Mouse (Mus musculus): Measurements from ENCODE around the gene Sik3. TPM values are rescaled to one million over a fixed set of nuclear protein-coding genes. Genes with fewer than 3 reads are reported as not detected.

Sik3 gene
- polyA plus RNA-seq, 1 experiment: 13.7 TPM

DNA sequence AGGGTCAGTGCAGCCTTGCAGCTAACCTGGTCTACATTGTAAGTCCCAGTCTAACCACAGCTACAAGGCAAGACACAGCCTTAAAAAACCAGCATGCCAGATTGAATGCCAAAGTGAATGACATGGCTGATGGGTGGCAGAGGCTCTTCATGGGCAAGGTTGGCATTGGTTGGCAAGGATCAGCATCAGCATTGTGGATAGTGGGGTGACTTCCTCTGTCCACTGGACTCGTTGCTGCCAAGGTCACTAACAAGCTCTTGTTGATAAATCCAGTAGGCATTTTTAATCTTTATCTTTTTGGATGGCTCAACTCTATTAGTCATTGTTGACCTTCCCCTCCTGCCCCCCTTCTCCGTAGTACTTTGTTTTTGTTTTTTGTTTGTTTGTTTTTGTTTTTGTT is 187.0 kb downstream of the Sik3 start:
- Histone ChIP-seq H3K27ac (ENCODE audit: insufficient read depth, low read length) (no peak overlapping the region), H3K36me3 (ENCODE audit: control insufficient read depth, insufficient read depth, low read length) (peaks cover 25% of the 10 kb centered on the region), H3K4me3 (ENCODE audit: extremely low read depth, insufficient read depth, insufficient read length) (no peak overlapping the region), H3K4me1 (ENCODE audit: control insufficient read depth, insufficient read depth, insufficient read length) (no peaks in the 10 kb centered on the region), H3K27me3 (ENCODE audit: control insufficient read depth, insufficient read depth, low read length) (no peaks in the 10 kb centered on the region)
- TF ChIP-seq POLR2A (IDR thresholded peaks at IDR 0.05; ENCODE audit: low read depth, low read length): no peak
- no peak for TF ChIP-seq CTCF (IDR thresholded peaks at IDR 0.05; ENCODE audit: extremely low read depth, insufficient read depth, insufficient read length, insufficient replicate concordance)
- 81% methylated on average over 2 of the region's 2 CpGs for WGBS
- DNase-seq (ENCODE audit: low read depth in 1 of 2, low spot score in 2 of 2): no peak

DNA sequence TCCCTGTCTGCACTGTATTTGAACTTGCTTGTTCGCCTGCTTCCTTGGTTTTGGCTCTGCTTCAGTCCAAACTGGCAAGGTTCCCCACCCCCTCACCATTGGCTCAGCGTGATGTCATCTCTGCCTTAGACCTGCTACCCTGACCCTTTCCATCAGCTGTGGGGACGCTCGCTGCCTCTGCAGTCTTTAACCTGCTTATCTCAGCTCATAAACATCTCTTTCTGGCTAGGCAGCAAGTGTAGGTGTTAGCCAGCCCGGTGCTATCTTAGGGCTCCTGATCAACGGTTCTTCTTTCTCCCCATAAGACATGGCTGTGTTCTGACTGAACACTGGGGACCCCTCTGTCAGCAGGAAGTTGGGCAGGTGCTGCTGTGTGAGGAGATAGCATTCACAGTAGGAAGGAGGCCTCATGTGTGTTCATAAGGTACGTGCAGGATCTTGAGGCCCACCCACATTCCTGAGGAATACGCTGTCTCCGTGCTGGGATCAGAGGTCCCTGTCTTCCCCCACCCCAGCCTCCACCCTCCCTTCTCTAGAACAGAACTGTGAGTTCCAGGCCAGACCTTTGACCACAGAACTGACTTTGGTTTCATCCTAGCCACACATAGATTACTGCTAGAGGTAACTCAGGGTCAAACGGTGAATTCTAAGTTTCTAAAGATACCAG is 194.3 kb downstream of the Sik3 start:
- Histone ChIP-seq H3K36me3 (ENCODE audit: control insufficient read depth, insufficient read depth, low read length) (peaks cover 28% of the 10 kb centered on the region), H3K4me3 (ENCODE audit: extremely low read depth, insufficient read depth, insufficient read length) (no peak overlapping the region), H3K4me1 (ENCODE audit: control insufficient read depth, insufficient read depth, insufficient read length) (no peaks in the 10 kb centered on the region), H3K27me3 (ENCODE audit: control insufficient read depth, insufficient read depth, low read length) (no peaks in the 10 kb centered on the region), H3K27ac (ENCODE audit: insufficient read depth, low read length) (no peak overlapping the region)
- DNase-seq (ENCODE audit: low read depth in 1 of 2, low spot score in 2 of 2): no peak
- TF ChIP-seq POLR2A (IDR thresholded peaks at IDR 0.05; ENCODE audit: low read depth, low read length) (no peak), CTCF (IDR thresholded peaks at IDR 0.05; ENCODE audit: extremely low read depth, insufficient read depth, insufficient read length, insufficient replicate concordance) (no peak)
- WGBS: 75% methylated on average over 10 of the region's 10 CpGs

- DNase-seq (ENCODE audit: low read depth in 1 of 2, low spot score in 2 of 2): no peak
- H3K36me3 ChIP-seq (ENCODE audit: control insufficient read depth, insufficient read depth, low read length): peaks cover 32% of the 10 kb centered on the region
- WGBS: 93% methylated on average over 6 of the region's 6 CpGs
- H3K4me1 ChIP-seq (ENCODE audit: control insufficient read depth, insufficient read depth, insufficient read length): no peaks in the 10 kb centered on the region
- no peak for TF ChIP-seq CTCF (IDR thresholded peaks at IDR 0.05; ENCODE audit: extremely low read depth, insufficient read depth, insufficient read length, insufficient replicate concordance)
- no peak for TF ChIP-seq POLR2A (IDR thresholded peaks at IDR 0.05; ENCODE audit: low read depth, low read length)
- H3K27ac ChIP-seq (ENCODE audit: insufficient read depth, low read length): no peak overlapping the region
- no peaks in the 10 kb centered on the region for H3K27me3 ChIP-seq (ENCODE audit: control insufficient read depth, insufficient read depth, low read length)
- H3K4me3 ChIP-seq (ENCODE audit: extremely low read depth, insufficient read depth, insufficient read length): no peak overlapping the region
Measured at GRCm38 (mm10) chr9:46207501-46207869, 194.9 kb downstream of the Sik3 start.

DNA sequence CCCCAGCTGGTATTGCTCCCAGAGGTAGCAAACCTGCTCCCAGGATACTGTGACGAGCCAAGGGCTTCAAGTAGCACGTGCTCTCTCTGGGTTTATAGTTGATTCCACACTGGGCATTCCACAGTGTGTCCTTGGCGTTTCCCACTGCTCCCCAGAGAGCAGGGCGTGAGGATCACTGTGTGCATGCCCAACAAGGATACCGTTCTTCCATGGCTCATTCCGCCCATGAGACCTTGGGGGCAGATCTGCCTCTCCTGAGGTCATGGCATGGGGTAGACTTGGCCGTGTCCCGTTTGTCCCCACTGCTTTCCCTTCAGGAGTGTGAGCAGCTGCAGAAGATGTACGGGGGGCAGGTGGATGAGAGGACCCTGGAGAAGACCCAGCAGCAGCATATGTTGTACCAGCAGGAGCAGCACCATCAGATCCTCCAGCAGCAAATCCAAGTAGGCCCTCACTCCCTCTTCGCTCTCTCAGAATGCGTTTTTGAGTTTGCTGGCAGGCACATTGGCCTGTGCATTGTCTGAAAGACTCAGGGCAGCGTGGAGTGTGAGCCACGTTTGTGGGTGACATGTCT is 195.9 kb downstream of the Sik3 start:
- no peak for DNase-seq (ENCODE audit: low read depth in 1 of 2, low spot score in 2 of 2)
- Histone ChIP-seq H3K27ac (ENCODE audit: insufficient read depth, low read length) (no peak overlapping the region), H3K36me3 (ENCODE audit: control insufficient read depth, insufficient read depth, low read length) (peaks cover 30% of the 10 kb centered on the region), H3K4me1 (ENCODE audit: control insufficient read depth, insufficient read depth, insufficient read length) (no peaks in the 10 kb centered on the region), H3K4me3 (ENCODE audit: extremely low read depth, insufficient read depth, insufficient read length) (no peak overlapping the region), H3K27me3 (ENCODE audit: control insufficient read depth, insufficient read depth, low read length) (no peaks in the 10 kb centered on the region)
- 91% methylated on average over 13 of the region's 13 CpGs for WGBS
- no peak for TF ChIP-seq CTCF (IDR thresholded peaks at IDR 0.05; ENCODE audit: extremely low read depth, insufficient read depth, insufficient read length, insufficient replicate concordance)
- no peak for TF ChIP-seq POLR2A (IDR thresholded peaks at IDR 0.05; ENCODE audit: low read depth, low read length)

- Histone ChIP-seq H3K4me1 (ENCODE audit: control insufficient read depth, insufficient read depth, insufficient read length) (no peaks in the 10 kb centered on the region), H3K36me3 (ENCODE audit: control insufficient read depth, insufficient read depth, low read length) (peaks cover 30% of the 10 kb centered on the region), H3K27ac (ENCODE audit: insufficient read depth, low read length) (no peak overlapping the region), H3K27me3 (ENCODE audit: control insufficient read depth, insufficient read depth, low read length) (no peaks in the 10 kb centered on the region), H3K4me3 (ENCODE audit: extremely low read depth, insufficient read depth, insufficient read length) (no peak overlapping the region)
- 95% methylated on average over 12 of the region's 12 CpGs for WGBS
- no peak for DNase-seq (ENCODE audit: low read depth in 1 of 2, low spot score in 2 of 2)
- no peak for TF ChIP-seq CTCF (IDR thresholded peaks at IDR 0.05; ENCODE audit: extremely low read depth, insufficient read depth, insufficient read length, insufficient replicate concordance)
- no peak for TF ChIP-seq POLR2A (IDR thresholded peaks at IDR 0.05; ENCODE audit: low read depth, low read length)
Measured at GRCm38 (mm10) chr9:46210473-46210872, 197.9 kb downstream of the Sik3 start.

DNA sequence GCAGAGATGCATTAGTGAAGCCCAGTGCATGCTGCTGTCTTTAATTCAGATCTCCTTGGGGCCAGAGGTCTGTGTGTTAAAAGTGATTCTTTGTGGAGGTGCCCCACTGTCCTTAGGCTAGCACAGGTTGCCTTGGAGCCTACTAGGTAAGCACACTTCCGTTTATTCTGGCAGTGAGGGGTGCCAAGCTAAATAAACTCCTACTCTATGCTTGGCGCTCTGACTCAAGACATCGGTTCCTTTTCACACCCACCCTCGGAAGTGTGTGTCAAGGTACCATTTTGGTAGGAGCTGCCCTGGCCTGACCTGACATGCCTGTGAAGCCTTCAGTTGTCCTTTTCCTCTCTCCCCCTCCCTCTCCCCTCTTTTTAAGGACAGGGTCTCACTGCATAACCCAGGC is 201.7 kb downstream of the Sik3 start:
- no peak for TF ChIP-seq CTCF (IDR thresholded peaks at IDR 0.05; ENCODE audit: extremely low read depth, insufficient read depth, insufficient read length, insufficient replicate concordance)
- TF ChIP-seq POLR2A (IDR thresholded peaks at IDR 0.05; ENCODE audit: low read depth, low read length): no peak
- 92% methylated on average over 4 of the region's 4 CpGs for WGBS
- no peak for DNase-seq (ENCODE audit: low read depth in 1 of 2, low spot score in 2 of 2)
- Histone ChIP-seq H3K27me3 (ENCODE audit: control insufficient read depth, insufficient read depth, low read length) (no peaks in the 10 kb centered on the region), H3K36me3 (ENCODE audit: control insufficient read depth, insufficient read depth, low read length) (peaks cover 19% of the 10 kb centered on the region), H3K27ac (ENCODE audit: insufficient read depth, low read length) (no peak overlapping the region), H3K4me3 (ENCODE audit: extremely low read depth, insufficient read depth, insufficient read length) (no peak overlapping the region), H3K4me1 (ENCODE audit: control insufficient read depth, insufficient read depth, insufficient read length) (no peaks in the 10 kb centered on the region)

DNA sequence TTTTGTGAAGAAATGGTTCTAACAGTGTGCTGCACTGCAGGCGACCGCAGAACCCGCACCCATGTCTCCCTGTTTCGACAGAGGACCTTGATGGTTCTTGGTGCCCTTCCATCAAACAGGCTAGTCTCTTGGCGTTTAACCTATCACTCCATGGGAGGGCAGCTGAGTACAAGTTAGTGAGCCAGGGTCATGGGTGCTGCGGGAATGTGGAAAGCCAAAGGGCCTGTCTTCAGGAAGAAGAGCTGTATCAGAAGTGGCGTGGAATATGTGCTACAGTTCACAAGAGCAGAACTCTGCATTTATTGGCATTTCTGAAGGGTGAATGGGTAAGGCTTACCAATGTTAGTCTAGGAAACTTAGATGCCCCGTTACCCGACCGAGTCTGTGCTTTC is 202.3 kb downstream of the Sik3 start:
- DNase-seq (ENCODE audit: low read depth in 1 of 2, low spot score in 2 of 2): no peak
- Histone ChIP-seq H3K4me3 (ENCODE audit: extremely low read depth, insufficient read depth, insufficient read length) (no peak overlapping the region), H3K27ac (ENCODE audit: insufficient read depth, low read length) (no peak overlapping the region)

More for the DNA sequence above, 202.3 kb downstream of the Sik3 start:
- Histone ChIP-seq H3K4me1 (ENCODE audit: control insufficient read depth, insufficient read depth, insufficient read length) (no peaks in the 10 kb centered on the region), H3K27me3 (ENCODE audit: control insufficient read depth, insufficient read depth, low read length) (no peaks in the 10 kb centered on the region), H3K36me3 (ENCODE audit: control insufficient read depth, insufficient read depth, low read length) (peaks cover 17% of the 10 kb centered on the region)
- 94% methylated on average over 10 of the region's 10 CpGs for WGBS
- TF ChIP-seq CTCF (IDR thresholded peaks at IDR 0.05; ENCODE audit: extremely low read depth, insufficient read depth, insufficient read length, insufficient replicate concordance) (no peak), POLR2A (IDR thresholded peaks at IDR 0.05; ENCODE audit: low read depth, low read length) (no peak)

All from spleen, adult 2 months (tissue).